Comparison of ENCODE assay signal across 8 mouse cellular contexts in genomic region chr3:85573864-85574830, GRCm38 (mm10). TPM values are rescaled to one million over a fixed set of nuclear protein-coding genes. Genes with fewer than 3 reads are reported as not detected.
DNase-seq lines count a peak whose midpoint lies in the region; ATAC-seq and TF ChIP-seq lines count a peak whose summit lies in the region.

Gatb (plus strand) TSS chr3:85574119.

- TF ChIP-seq CTCF in CH12.LX (conservative IDR thresholded peaks at IDR 0.05 in 1 of 2, IDR thresholded peaks at IDR 0.05 in 1 of 2; ENCODE audit: low read depth in 2 of 2, low read length in 2 of 2) = peak in 1 of 2 experiments; percentile 67; a peak in 2 of 4 replicates

- dilution Hi-C loops in CH12.LX (cut with MboI; ENCODE audit: extremely low pct_ligation_motif_present, extremely low pct_unique_long_range_greater_than_20kb, low sequenced_read_pairs) = no loop called here

- peaks cover 10 to 18% of the 10 kb centered on the region in 2 experiments for H3K36me3 ChIP-seq in CH12.LX (replicated peaks in 1 of 2; ENCODE audit: control insufficient read depth in 1 of 2, insufficient read depth in 1 of 2, low read length in 1 of 2)
- H3K36me3 ChIP-seq in forebrain, embryonic 11.5 days (ENCODE audit: control insufficient read depth, insufficient read depth, low read length) = no peaks in the 10 kb centered on the region
- no peaks in the 10 kb centered on the region for H3K36me3 ChIP-seq in heart, embryonic 16.5 days (ENCODE audit: control insufficient read depth, insufficient read depth)
- H3K36me3 ChIP-seq in liver, embryonic 15.5 days (replicated peaks) = no peaks in the 10 kb centered on the region
- no peaks in the 10 kb centered on the region for H3K36me3 ChIP-seq in neural tube, embryonic 12.5 days

- H3K4me1 ChIP-seq in CH12.LX (ENCODE audit: control insufficient read depth in 1 of 2, insufficient read depth in 2 of 2) = peaks cover 0 to 36% of the 10 kb centered on the region in 2 experiments; a peak in 2 of 4 replicates
- H3K4me1 ChIP-seq in forebrain, embryonic 11.5 days (replicated peaks; ENCODE audit: control insufficient read depth, insufficient read depth, low read length) = 0 out of 2 replicates have a peak, but pooled peaks cover 1% of the 10 kb centered on the region
- no peaks in the 10 kb centered on the region; the same call in 1 of the 2 replicates for H3K4me1 ChIP-seq in heart, embryonic 16.5 days (ENCODE audit: control insufficient read depth, insufficient read depth, low read length)
- H3K4me1 ChIP-seq in liver, embryonic 15.5 days (replicated peaks) = peaks cover 10% of the 10 kb centered on the region
- H3K4me1 ChIP-seq in neural tube, embryonic 12.5 days = peaks cover 3% of the 10 kb centered on the region; the same call in 1 of the 2 replicates

- no peak for TF ChIP-seq RAD21 in CH12.LX (IDR thresholded peaks at IDR 0.05; ENCODE audit: low read depth, low read length)

- DNase-seq in CH12.LX (ENCODE audit: extremely low read depth) = peak; percentile 99
- peak; percentile 99 for DNase-seq in c-Kit-positive CD71-positive TER-119-negative erythroid progenitor cells, embryonic 14.5 days (ENCODE audit: low read depth)
- DNase-seq in forebrain, embryonic 11.5 days (ENCODE audit: low spot score) = peak; percentile 97
- peak; percentile 99 for DNase-seq in kidney, postnatal 36 days
- peak; percentile 99 for DNase-seq in telencephalon, adult 2 months (ENCODE audit: low read depth, low spot score)

- 4% methylated on average over 41 of the region's 41 CpGs for WGBS in forebrain, embryonic 11.5 days
- 2% methylated on average over 41 of the region's 41 CpGs for WGBS in heart, embryonic 16.5 days
- under 1% methylated on average over 41 of the region's 41 CpGs for WGBS in liver, embryonic 15.5 days (ENCODE audit: insufficient replicate concordance)
- WGBS in neural tube, embryonic 12.5 days = 2% methylated on average over 41 of the region's 41 CpGs

- H3K9ac ChIP-seq in CH12.LX (ENCODE audit: insufficient read depth, low read depth) = peak within 1 kb of the TSS; percentile 91
- peak within 1 kb of the TSS; percentile 72 for H3K9ac ChIP-seq in forebrain, embryonic 11.5 days (ENCODE audit: low read length)
- H3K9ac ChIP-seq in heart, embryonic 16.5 days (ENCODE audit: low read length) = peak within 1 kb of the TSS; percentile 70
- H3K9ac ChIP-seq in liver, embryonic 15.5 days = peak within 1 kb of the TSS; percentile 73
- H3K9ac ChIP-seq in neural tube, embryonic 12.5 days = peak within 1 kb of the TSS; percentile 61

- no peaks in the 10 kb centered on the region for H3K79me2 ChIP-seq in CH12.LX (replicated peaks; ENCODE audit: control insufficient read depth, extremely low read depth, insufficient read depth, poor library complexity, severe bottlenecking)

- H3K4me2 ChIP-seq in CH12.LX (ENCODE audit: insufficient read depth, low read depth, poor library complexity, severe bottlenecking) = peak within 1 kb of the TSS; percentile 90
- H3K4me2 ChIP-seq in forebrain, embryonic 11.5 days (ENCODE audit: low read depth, low read length, severe bottlenecking) = peak within 1 kb of the TSS; percentile 78
- peak within 1 kb of the TSS; percentile 75 for H3K4me2 ChIP-seq in heart, embryonic 16.5 days (ENCODE audit: low read depth, low read length)
- H3K4me2 ChIP-seq in liver, embryonic 15.5 days = peak within 1 kb of the TSS; percentile 82
- H3K4me2 ChIP-seq in neural tube, embryonic 12.5 days (replicated peaks) = peak within 1 kb of the TSS; percentile 81

- no peaks in the 10 kb centered on the region for H3K9me3 ChIP-seq in CH12.LX (replicated peaks; ENCODE audit: low read length)
- no peaks in the 10 kb centered on the region for H3K9me3 ChIP-seq in forebrain, embryonic 11.5 days (ENCODE audit: control insufficient read depth, low read length)
- no peaks in the 10 kb centered on the region for H3K9me3 ChIP-seq in heart, embryonic 16.5 days (replicated peaks; ENCODE audit: control insufficient read depth, low read length)
- no peaks in the 10 kb centered on the region for H3K9me3 ChIP-seq in liver, embryonic 15.5 days (replicated peaks)
- no peaks in the 10 kb centered on the region for H3K9me3 ChIP-seq in neural tube, embryonic 12.5 days

- H3K27ac ChIP-seq in CH12.LX (ENCODE audit: insufficient read depth, low read depth) = peak within 1 kb of the TSS; percentile 83
- 0 out of 2 replicates have a peak within 1 kb of the TSS, but pooled peaks have one; percentile 5 for H3K27ac ChIP-seq in forebrain, embryonic 11.5 days (ENCODE audit: low read depth, low read length)
- H3K27ac ChIP-seq in heart, embryonic 16.5 days (ENCODE audit: low read length) = peak within 1 kb of the TSS; percentile 82
- peak within 1 kb of the TSS; percentile 73 for H3K27ac ChIP-seq in liver, embryonic 15.5 days (replicated peaks)
- H3K27ac ChIP-seq in neural tube, embryonic 12.5 days = 0 out of 2 replicates have a peak within 1 kb of the TSS, but pooled peaks have one; percentile 28

- peak; percentile 93 for TF ChIP-seq POLR2A in CH12.LX (IDR thresholded peaks at IDR 0.05; ENCODE audit: low read depth, low read length)

- H3K27me3 ChIP-seq in CH12.LX (replicated peaks) = no peaks in the 10 kb centered on the region
- H3K27me3 ChIP-seq in forebrain, embryonic 11.5 days (ENCODE audit: control insufficient read depth, insufficient read depth, low read length) = no peaks in the 10 kb centered on the region
- no peaks in the 10 kb centered on the region for H3K27me3 ChIP-seq in heart, embryonic 16.5 days (ENCODE audit: control insufficient read depth, insufficient read depth, low read length)
- no peaks in the 10 kb centered on the region for H3K27me3 ChIP-seq in liver, embryonic 15.5 days
- no peaks in the 10 kb centered on the region for H3K27me3 ChIP-seq in neural tube, embryonic 12.5 days (replicated peaks)

- no peak for TF ChIP-seq EP300 in CH12.LX (IDR thresholded peaks at IDR 0.05; ENCODE audit: low read length)

- in situ Hi-C loops in CH12.LX (cut with MboI; ENCODE audit: low pct_ligation_motif_present, low pct_unique_long_range_greater_than_20kb, low sequenced_read_pairs) = loop anchor here (25.0 kb wide), 1 partner anchor 637 kb away; no protein-coding TSS in a partner anchor

- H3K4me3 ChIP-seq in CH12.LX (replicated peaks in 1 of 3; ENCODE audit: low read depth in 2 of 3, low read length in 2 of 3, poor library complexity in 1 of 3) = peak within 1 kb of the TSS; percentile 71 to 90 (median 85)
- H3K4me3 ChIP-seq in forebrain, embryonic 11.5 days (ENCODE audit: low read depth, low read length) = peak within 1 kb of the TSS; percentile 61
- H3K4me3 ChIP-seq in heart, embryonic 16.5 days (ENCODE audit: low read length) = peak within 1 kb of the TSS; percentile 72
- peak within 1 kb of the TSS; percentile 80 for H3K4me3 ChIP-seq in liver, embryonic 15.5 days (replicated peaks)
- peak within 1 kb of the TSS; percentile 65 for H3K4me3 ChIP-seq in neural tube, embryonic 12.5 days

- ATAC-seq in forebrain, embryonic 11.5 days (replicated peaks; ENCODE audit: low FRiP score) = peak; percentile 100
- peak; percentile 99 for ATAC-seq in heart, embryonic 16.5 days (replicated peaks; ENCODE audit: extremely low read depth, insufficient read depth, low FRiP score)
- ATAC-seq in liver, embryonic 15.5 days (ENCODE audit: insufficient read depth) = peak; percentile 100
- ATAC-seq in neural tube, embryonic 12.5 days (ENCODE audit: low FRiP score, low read depth) = peak; percentile 100

TF ChIP-seq in CH12.LX, 34 proteins besides CTCF, POLR2A, EP300 and RAD21 (continues in another document):
- peak; percentile 97 for TF ChIP-seq HCFC1 (IDR thresholded peaks at IDR 0.05; ENCODE audit: low read depth, low read length)
- peak; percentile 79; the same call in 1 of the 2 replicates for TF ChIP-seq NELFE (IDR thresholded peaks at IDR 0.05; ENCODE audit: low read depth, low read length)
- TF ChIP-seq TCF12 (IDR thresholded peaks at IDR 0.05; ENCODE audit: low read depth, low read length) = peak; percentile 76
- TF ChIP-seq JUND (conservative IDR thresholded peaks at IDR 0.05; ENCODE audit: low read depth, low read length) = no peak
- TF ChIP-seq MAZ (IDR thresholded peaks at IDR 0.05; ENCODE audit: low read depth, low read length) = peak; percentile 85
- TF ChIP-seq IRF4 (IDR thresholded peaks at IDR 0.05; ENCODE audit: low read depth, low read length) = peak; percentile 73
- TF ChIP-seq POLR2AphosphoS2 (IDR thresholded peaks at IDR 0.05; ENCODE audit: low read depth, low read length) = peak; percentile 86
- TF ChIP-seq MYC (IDR thresholded peaks at IDR 0.05; ENCODE audit: low read depth, low read length) = peak; percentile 89
- no peak for TF ChIP-seq ZKSCAN1 (IDR thresholded peaks at IDR 0.05; ENCODE audit: borderline replicate concordance, low read depth, low read length)
- 0 out of 2 replicates have a peak, but pooled peaks have one; percentile 16 for TF ChIP-seq RCOR1 (conservative IDR thresholded peaks at IDR 0.05; ENCODE audit: low read depth, low read length)
- no peak for TF ChIP-seq CHD1 (IDR thresholded peaks at IDR 0.05; ENCODE audit: low read depth, low read length)
- peak; percentile 93 for TF ChIP-seq ELF1 (IDR thresholded peaks at IDR 0.05; ENCODE audit: low read depth, low read length)
- peak; percentile 55 for TF ChIP-seq NRF1 (IDR thresholded peaks at IDR 0.05; ENCODE audit: low read depth, low read length)
- peak; percentile 84 for TF ChIP-seq MAX (IDR thresholded peaks at IDR 0.05; ENCODE audit: low read length)
- peak; percentile 85; the same call in 1 of the 2 replicates for TF ChIP-seq GABPA (IDR thresholded peaks at IDR 0.05; ENCODE audit: insufficient replicate concordance, low read depth, low read length)
- no peak for TF ChIP-seq JUN (IDR thresholded peaks at IDR 0.05; ENCODE audit: insufficient read depth, low read depth, low read length)
- peak; percentile 90 for TF ChIP-seq USF2 (conservative IDR thresholded peaks at IDR 0.05; ENCODE audit: low read depth, low read length)
- TF ChIP-seq ZMIZ1 (IDR thresholded peaks at IDR 0.05; ENCODE audit: low read depth, low read length) = no peak; the same call in 1 of the 2 replicates
- 0 out of 2 replicates have a peak, but pooled peaks have one; percentile 16 for TF ChIP-seq E2F4 (IDR thresholded peaks at IDR 0.05; ENCODE audit: insufficient replicate concordance, low read depth, low read length)
- TF ChIP-seq MXI1 (IDR thresholded peaks at IDR 0.05; ENCODE audit: low read depth, low read length) = peak; percentile 92

RNA-seq across cellular contexts. Expression of gene Gatb, which starts in this region (rescaled TPM):
- total RNA-seq in CH12.LX (2012; rRNA removed) (25.9 and 31.9 TPM in 2 replicates), CH12.LX (2014; rRNA removed) (39.8 and 41.9 TPM in 2 replicates)
- polyA plus RNA-seq in CH12.LX (2012; ENCODE audit: insufficient read length, low read depth) = 27.4 and 30.9 TPM in 2 replicates
- 25.6 and 26.8 TPM in 2 replicates for polyA plus RNA-seq in forebrain, embryonic 11.5 days (2014; fragmentation: Nextera tagmentation; extraction: Ambion mirVana)
- polyA plus RNA-seq in heart, embryonic 16.5 days (2015; fragmentation: Nextera tagmentation; extraction: Ambion mirVana) = 40.3 and 40.6 TPM in 2 replicates
- 13.9 and 17.1 TPM in 2 replicates for polyA plus RNA-seq in liver, embryonic 15.5 days (2015; fragmentation: Nextera tagmentation; extraction: Ambion mirVana)
- polyA plus RNA-seq in neural tube, embryonic 12.5 days (2016; fragmentation: Nextera tagmentation; extraction: Ambion mirVana) = 20.6 and 20.7 TPM in 2 replicates

Comparison
In these comparisons a context has a peak if more than half of its experiments do, and no peak if none do; other contexts are left out.
1. Peak in every context shown above with its lines: DNase-seq, ATAC-seq, H3K4me3 ChIP-seq and H3K27ac ChIP-seq.
2. H3K27ac ChIP-seq: peak in every context shown above with its lines; median percentile 83 in CH12.LX; 82 in heart, embryonic 16.5 days; 73 in liver, embryonic 15.5 days; 28 in neural tube, embryonic 12.5 days; 5 in forebrain, embryonic 11.5 days.